Mouse (Mus musculus): ENCODE measurements at regions not wholly inside any gene's neighbourhood (a gene's known extent, or its start where the extent isn't known, plus 50 kb on each side); places are given as distances from the start of the nearest gene placed in this dataset.

GRCm38 (mm10) chr11:109039792-109040518, 104.2 kb downstream of the E030025P04Rik start:
- no peak for DNase-seq (ENCODE audit: low spot score in 2 of 2)

- no peak for DNase-seq (ENCODE audit: low spot score in 2 of 2)
These were observed 104.9 kb downstream of the E030025P04Rik start for GRCm38 (mm10) chr11:109039060-109039791.

- DNase-seq (ENCODE audit: low spot score in 2 of 2), result no peak
These were observed 106.0 kb downstream of the E030025P04Rik start for GRCm38 (mm10) chr11:109038136-109038535.

GRCm38 (mm10) chr11:109034596-109034995, 109.6 kb downstream of the E030025P04Rik start:
- DNase-seq (ENCODE audit: low spot score in 2 of 2), result no peak

GRCm38 (mm10) chr11:109034072-109034471, 110.1 kb downstream of the E030025P04Rik start:
- no peak for DNase-seq (ENCODE audit: low spot score in 2 of 2)

- no peak for DNase-seq (ENCODE audit: low spot score in 2 of 2)
These were observed 111.4 kb downstream of the E030025P04Rik start for GRCm38 (mm10) chr11:109032729-109033128.

- DNase-seq (ENCODE audit: low spot score in 2 of 2), result no peak
These were observed 110.3 kb downstream of the Axin2 start for GRCm38 (mm10) chr11:109030486-109030885.

GRCm38 (mm10) chr11:109029894-109030293, 109.7 kb downstream of the Axin2 start:
- DNase-seq (ENCODE audit: low spot score in 2 of 2), result no peak

GRCm38 (mm10) chr11:109014806-109015205, 94.7 kb downstream of the Axin2 start:
- DNase-seq (ENCODE audit: low spot score in 2 of 2), result no peak

- DNase-seq (ENCODE audit: low spot score in 2 of 2), result no peak
These were observed 91.0 kb downstream of the Axin2 start for GRCm38 (mm10) chr11:109011161-109011560.

- DNase-seq (ENCODE audit: low spot score in 2 of 2), result no peak
These were observed 88.7 kb downstream of the Axin2 start for GRCm38 (mm10) chr11:109008872-109009271.

GRCm38 (mm10) chr11:109005681-109006080, 85.5 kb downstream of the Axin2 start:
- DNase-seq (ENCODE audit: low spot score in 2 of 2), result no peak
